Mouse (Mus musculus) thymus, adult 2 months (tissue): ENCODE results near the gene Arhgef5.

Experiments
- CTCF ChIP-seq: fragments of 200-500 bp; IDR thresholded peaks from 2 replicates; pipeline ENCODE4 v1.5.1; 2012; ENCODE audit warnings: mild to moderate bottlenecking, control low read depth, low read length, moderate library complexity, borderline replicate concordance; ENCODE audit not compliant: control insufficient read depth, poor library complexity, insufficient read depth; ENCODE audit errors: extremely low read depth
- POLR2A ChIP-seq: fragments of 200-500 bp; IDR thresholded peaks from 2 replicates; pipeline ENCODE4 v1.6.1; 2012; ENCODE audit warnings: mild to moderate bottlenecking, low read length, control low read depth, moderate library complexity; ENCODE audit not compliant: control insufficient read depth, poor library complexity, insufficient read depth; ENCODE audit errors: extremely low read depth

DNA sequence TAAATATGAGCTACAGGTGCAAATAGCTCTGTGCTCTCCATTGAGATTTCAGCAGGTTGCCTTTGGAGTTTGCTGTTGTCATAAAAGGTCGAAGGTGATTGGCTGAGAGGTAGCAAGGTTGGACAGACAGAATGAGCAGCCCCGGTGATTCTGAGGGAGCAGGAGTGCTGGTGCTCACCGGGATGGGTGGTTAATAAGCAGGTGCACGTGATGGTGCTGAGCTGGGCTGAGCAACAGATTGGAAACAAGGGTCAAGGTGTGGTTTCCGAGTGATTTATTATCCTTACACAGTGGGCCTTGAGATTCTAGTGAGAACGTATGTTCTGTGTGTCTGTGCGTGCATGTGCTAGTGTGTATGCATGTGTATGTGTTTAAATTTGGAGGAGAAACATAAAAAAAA is 27.8 kb downstream of the Arhgef5 start:
- no peak for TF ChIP-seq POLR2A
- TF ChIP-seq CTCF: no peak
